Mouse (Mus musculus) retina, embryonic 14.5 days (tissue): ENCODE data around the gene Tnfsf9.
"Not testable (repeated sequence)": the region's sequence is repeated elsewhere in the genome, so short reads cannot be mapped to it uniquely, and the experiment has no call there.

Experiments
- DNase-seq: peaks from one replicate; pipeline ENCODE4 v3.0.0-alpha.2; 2015; ENCODE audit warnings: low spot score

Gene Tnfsf9

DNA sequence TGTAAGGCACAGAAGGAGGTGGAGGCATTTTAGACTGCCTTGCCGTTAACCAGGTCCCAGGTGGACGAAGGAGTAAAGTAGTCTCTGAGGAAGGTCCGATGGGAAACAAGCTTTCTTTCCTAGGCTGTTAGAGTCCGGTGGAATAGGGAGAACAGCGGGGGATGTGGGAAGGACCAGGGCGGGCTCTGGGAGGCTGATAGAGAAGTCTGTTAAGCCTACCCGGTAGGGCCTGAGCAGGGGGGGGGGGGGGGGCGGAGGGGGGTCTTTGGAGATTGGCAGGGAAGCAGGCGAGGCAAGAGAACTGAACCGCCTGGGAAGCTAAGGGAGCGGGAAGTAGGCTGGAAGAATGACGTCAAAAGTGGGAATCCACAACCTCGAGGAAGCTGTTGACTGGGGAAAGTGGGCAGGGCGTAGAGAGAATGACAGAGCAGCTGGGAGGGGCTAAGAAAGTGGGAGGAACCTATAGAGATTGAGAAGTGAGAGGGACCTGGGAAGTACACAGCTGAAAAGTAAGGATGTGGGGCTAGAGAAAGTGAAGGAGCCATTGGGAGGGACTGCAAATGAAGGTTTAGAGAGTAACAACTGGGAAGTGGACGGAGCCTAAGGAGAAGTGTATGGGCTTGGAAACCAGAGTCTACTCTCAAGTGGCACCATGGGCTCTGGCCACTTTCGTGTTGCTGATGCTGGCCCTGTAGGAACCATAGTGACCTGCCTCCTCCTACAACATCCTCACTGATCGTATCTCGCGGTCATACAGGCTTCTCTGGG is 9.1 kb upstream of the Tnfsf9 start:
- DNase-seq = peak; percentile 83

DNA sequence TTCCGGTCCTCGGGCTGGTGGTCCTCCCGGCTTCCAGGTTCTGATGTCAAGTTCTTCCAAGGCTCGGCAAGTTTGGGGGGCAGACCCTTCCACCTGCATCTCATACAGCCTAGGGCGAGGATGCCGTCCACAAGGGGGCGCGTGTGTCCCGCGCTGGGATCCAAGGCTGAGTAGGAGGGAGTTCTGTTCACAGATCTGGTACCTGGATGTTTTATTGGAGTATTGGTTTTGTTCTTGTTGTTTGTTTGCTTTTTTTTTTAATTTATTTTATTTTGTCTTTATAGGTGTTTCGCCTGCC is 8.6 kb upstream of the Tnfsf9 start:
- DNase-seq = peak; percentile 86

DNA sequence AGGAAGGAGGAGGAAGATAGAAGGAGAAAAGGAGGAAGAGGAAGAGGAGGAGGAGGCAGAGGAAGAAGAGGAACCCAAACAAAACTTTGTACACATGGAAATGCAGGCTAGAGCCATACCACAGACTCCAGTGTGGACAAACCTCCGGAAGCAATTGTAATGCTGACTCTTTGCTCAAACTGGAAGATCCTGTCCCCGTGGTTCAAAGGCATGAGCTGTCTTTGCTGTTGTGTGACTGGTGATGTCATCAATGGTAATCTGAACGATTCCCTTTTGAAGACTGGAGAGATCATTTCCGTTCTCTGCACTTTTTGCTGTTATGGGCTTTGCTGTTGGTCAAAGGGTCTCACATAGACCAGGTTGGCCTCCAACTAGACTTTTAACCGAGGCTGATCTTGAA is 6.8 kb upstream of the Tnfsf9 start:
- DNase-seq = no peak

DNA sequence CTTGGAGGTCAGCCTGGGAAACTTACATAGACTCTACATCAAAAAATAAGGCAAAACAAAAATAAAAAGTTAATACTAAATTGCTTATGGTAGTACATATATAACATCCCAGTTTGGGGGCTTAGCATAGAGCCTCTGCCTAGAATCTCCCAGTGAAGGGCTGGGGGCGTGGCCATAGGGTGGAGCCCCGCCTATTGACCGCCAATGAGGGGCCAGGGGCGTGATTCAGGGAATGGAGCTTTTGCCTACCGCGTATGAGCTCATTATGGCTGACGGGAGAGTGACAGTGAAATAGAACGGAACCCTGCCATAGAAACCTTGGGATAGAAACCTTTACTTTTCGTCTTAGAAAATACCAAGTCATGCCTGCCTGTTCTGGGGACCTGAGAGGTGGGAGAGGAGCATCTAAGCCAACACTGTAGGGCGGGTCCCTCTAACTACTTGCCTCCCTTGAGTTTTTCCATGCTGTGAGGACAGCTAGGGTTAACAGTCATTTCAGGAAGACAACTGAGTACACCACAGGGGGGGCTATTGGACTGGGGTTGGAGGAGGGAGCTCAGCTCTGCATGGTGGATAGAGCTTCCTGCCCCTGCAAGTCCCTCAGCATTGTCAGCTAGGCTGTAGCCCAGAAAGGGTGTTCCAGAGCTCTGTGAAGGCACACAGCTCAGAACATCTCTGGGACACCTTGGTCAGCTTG is 5.3 kb upstream of the Tnfsf9 start:
- peak; percentile 47 for DNase-seq

DNA sequence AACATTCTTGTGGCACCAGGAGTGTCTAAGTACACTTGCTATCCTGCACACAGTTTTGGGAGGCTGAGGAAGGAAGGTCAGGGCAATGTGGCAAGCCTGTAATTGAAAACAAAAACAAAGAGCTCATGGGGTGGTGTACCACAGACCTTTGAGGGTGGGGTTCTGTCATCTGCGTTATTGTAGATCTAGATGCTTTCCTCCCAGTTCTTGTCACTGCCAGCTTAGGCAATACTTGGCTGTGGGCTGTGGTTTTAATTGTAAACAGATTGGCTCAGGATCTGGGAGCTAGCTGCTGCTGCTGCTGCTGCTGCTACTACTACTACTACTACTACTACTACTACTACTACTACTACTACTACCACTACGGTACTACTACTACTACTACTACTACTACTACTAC is 2.8 kb upstream of the Tnfsf9 start:
- DNase-seq = no peak

DNA sequence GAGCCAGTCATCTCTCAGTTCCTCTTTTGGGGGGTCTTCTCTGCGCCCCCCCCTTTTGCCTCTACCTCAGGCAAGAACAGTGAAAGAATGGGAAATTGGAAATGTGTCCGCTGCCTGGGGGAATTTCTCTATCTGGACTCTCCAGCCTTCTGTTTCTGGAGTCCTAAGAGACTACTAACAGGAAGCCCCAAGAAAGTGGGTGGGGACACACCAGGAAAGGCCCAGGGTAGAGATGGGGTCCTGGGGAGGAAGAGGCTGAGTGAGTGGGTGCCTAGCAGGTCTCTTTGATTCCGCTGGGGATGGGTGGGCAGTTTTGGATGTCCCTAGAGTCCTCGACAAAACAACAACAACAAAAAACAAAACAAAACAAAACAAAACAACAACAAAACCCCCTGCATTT is 629 bp upstream of the Tnfsf9 start:
- DNase-seq = no peak

DNA sequence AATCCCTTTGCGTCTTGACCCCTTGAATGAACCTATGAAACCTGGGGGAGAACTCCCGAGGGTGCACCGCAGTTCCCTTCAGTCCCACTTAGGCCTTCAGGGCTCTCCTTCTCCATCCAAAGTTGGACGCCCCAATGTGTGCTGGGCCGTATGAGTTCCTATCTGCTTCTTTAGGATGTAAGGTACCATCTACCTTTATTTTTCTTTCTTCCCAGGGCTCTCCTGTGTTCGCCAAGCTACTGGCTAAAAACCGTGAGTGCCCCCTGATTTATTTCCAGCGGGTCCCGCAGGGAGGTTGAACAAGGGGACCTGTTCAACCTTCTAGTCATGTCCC is 877 bp downstream of the Tnfsf9 start:
- DNase-seq = no peak

DNA sequence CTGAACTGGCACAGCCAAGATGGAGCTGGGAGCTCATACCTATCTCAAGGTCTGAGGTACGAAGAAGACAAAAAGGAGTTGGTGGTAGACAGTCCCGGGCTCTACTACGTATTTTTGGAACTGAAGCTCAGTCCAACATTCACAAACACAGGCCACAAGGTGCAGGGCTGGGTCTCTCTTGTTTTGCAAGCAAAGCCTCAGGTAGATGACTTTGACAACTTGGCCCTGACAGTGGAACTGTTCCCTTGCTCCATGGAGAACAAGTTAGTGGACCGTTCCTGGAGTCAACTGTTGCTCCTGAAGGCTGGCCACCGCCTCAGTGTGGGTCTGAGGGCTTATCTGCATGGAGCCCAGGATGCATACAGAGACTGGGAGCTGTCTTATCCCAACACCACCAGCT is 1.9 kb downstream of the Tnfsf9 start:
- no peak for DNase-seq

DNA sequence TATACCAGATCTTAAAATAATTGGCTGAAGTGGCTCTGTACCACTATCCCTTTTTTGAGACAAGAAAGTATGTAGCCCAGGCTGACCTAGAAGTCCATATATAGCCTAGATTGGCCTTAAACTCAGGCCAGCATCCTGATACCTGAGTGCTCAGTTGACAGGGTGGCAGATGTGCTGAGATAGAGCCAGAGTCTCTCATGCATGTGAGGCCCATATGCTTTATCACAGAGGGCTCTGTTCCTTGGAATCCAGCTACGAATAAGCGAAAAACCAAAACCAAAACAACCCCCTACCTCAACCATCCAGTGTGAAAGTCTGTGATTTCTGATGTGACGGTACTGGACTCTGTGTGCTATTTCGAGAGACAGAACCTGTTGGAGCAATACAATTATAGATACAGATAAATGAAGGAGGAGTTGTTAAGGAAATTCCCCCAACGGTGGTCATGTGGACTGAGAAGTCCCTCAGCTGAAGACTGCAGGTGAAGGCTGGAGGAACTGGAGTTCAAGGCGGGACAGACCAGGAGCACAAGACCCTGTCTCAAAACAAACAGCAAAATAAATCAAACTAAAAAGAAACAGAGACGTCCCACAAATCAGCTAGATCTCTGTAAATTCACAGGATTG is 3.0 kb downstream of the Tnfsf9 start:
- no peak for DNase-seq

DNA sequence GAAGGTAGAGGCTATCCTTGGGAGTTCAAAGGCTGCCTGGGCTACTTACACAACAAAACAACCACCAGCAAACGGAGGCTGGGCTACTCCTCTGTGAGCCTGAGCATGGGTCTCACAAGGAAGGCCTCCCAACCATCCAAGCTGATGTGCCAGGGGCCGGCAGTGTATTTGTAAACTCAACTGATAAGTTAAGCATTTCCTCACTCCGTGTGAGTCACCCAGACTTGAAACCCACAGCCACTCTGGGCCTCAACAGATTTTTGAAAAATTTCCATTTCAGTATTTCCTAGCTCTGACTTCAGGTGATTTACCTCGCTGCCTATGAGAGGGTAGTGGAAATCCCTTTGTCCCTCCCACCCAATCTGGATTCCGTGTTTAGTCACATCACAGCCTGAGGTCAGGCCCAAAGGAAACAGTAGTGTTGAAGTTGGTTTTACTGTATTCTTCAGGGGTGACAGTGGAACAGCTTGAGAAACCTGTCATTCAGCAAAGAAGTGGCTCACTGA is 3.6 kb downstream of the Tnfsf9 start:
- DNase-seq = no peak

DNA sequence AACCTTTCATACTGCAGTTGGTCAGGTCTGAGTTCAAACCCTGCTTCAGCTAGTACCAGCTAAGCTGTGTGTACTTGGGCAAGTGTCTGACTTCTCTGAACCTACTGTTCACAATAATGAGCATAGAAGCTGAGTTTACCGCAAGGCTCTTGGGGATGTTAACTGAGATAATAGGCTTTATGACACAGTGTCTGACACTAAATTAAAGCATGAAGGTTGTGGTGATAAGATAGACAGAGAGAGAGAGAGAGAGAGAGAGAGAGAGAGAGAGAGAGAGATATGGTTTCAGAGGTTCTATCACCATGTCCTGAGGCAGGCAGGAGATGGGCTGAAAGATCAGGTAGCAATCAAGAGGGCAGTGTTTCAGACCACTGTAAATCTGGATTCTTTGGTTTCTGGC is 4.9 kb downstream of the Tnfsf9 start:
- DNase-seq = no peak

DNA sequence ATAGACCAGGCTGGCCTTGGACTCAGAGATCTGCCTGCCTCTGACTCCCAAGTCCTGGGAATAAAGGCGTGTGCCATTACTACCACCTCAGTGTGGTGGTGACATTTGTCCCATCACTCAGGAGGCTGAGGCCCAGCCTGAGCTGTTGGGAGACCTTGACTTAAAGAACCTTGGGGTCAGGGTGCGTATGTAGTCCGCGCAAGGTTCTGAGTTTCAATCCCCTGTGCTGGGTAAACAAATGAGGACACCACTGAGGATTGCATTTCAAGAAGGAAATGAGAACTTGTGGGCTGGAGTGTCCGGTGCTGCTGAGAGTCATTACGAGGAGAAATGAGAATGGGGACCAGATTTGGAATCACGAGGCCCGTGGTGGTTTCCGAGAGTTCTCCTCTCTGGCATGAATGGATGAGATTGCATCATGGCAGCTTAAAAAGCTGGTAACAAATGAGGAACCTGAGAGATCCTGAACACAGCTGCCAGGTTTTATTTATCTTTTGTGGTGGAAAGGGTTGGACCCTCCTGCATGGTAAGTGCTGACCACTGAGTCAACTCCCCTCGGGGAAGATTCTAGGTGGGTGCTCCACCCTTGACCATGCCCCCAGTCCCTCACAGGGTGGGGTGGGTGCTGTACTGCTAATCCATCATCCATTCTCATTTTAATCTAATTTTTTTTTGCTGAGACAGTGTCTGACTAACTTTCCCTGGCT is 7.8 kb downstream of the Tnfsf9 start:
- no peak for DNase-seq

DNA sequence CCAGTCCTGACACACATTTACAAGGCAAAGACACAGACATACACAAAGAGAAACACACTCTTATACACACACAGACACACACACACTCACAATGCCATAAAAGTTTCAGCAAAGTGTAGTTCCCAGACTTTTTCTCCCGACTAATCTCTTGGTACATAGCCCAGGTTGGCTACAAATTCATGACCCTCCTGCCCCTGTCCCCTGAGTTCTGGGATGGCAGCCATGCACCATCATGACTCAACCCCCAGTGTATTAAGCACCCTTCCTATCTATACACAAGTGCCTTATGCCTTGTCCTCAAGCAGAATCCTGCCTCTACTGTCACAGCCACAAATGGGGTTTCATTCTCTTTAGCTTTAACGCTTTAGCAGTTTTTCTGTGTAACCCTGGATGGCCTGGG is 11.7 kb downstream of the Tnfsf9 start:
- DNase-seq = no peak

DNA sequence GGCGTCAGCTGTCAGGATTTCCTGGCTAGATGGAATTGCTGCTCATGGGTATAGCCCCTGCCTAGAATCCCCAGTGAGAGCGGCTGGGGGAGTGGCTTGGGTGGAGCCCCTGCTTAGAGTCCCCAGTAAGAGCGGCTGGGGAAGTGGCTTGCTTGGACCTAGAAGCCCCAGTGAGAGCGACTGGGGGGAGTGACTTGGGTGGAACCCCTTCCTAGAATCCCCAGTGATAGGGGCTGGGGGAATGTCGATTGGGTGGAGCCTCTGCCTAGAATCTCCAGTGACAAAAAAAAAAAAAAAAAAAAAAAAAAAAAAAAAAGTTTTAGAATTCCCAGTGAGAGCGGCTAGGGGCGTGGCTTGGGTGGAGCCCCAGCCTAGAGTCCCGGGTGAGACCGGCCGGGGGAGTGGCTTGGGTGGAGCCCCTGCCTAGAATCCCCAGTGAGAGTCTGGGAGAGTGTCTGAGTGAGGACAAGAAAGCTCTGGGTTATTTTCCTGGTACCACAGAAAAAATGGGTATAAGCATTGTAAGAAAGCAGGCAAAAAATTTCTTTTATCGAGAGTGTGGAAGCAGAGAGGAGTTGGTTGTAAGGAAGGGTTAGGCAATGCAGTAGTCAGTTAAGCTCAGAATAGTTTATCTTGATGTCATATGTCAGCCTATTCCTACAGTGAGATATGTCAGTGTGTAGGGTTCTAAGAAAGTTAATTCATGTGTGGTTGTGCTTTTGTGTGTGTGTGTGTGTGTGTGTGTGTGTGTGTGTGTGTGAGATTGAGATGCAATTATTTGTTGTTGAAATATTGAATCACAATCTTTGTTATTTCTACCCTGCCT is 13.6 kb downstream of the Tnfsf9 start:
- peak; percentile 64 for DNase-seq

DNA sequence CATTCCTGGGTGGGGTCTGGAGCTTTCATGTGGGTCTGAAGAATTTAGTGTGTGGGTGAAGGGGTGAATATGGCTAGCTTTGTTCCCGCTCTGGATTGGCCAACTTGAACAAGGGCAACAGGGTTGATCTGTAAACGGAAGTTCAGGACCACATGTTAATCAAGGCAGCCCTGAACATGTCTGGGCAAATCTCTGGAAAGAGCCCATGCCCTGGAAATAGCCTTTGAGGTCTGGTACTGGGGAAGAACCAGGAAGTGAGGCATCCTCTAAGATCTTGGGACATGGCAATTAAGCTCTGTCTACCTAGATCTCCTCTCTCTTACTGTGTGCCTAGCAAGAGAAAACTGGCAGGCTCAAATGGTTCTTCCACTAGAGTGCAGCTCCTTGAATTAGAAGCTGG is 16.7 kb downstream of the Tnfsf9 start:
- no peak for DNase-seq

DNA sequence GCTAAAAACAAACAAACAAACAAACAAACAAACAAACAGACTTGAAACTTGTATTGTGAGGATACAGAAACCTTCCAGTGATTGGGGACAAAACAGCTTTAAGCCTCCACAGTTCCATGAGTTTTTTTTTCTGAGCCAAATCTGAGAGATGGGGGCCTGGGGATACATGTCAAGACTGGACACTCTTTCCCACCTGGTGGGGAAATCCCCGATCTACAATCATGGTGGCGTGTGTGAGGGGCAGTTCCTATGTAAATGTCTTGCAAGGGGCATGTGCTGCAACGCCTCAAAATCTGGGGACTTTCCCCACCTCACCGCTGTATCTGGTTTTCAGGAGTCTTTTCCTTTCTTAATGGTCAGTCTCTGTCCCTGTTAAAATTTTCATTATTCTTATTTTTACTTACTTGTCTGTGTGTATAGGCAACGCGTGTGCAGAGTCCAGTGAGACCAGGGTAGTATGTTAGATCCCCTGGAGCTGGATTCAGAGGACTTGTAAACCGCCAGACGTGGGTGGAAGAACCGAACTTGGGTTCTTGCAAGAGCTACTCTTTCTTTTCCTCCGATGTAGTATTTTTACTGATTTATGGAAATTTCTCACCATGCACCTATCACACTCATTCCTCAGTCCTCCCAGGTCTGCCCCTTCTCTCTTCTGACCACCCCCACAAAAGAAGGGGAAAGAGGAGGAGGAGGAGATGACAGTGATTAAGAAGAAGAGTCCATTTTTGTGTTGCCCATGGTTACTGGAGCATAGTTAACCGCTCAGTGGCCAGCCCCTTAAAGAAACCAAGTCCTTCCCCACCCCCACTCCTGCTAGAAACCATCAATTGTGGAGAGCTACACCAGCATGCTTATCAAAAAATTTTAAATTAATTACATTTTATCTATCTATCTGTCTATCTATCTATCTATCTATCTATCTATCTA is 18.3 kb downstream of the Tnfsf9 start:
- DNase-seq = no peak

DNA sequence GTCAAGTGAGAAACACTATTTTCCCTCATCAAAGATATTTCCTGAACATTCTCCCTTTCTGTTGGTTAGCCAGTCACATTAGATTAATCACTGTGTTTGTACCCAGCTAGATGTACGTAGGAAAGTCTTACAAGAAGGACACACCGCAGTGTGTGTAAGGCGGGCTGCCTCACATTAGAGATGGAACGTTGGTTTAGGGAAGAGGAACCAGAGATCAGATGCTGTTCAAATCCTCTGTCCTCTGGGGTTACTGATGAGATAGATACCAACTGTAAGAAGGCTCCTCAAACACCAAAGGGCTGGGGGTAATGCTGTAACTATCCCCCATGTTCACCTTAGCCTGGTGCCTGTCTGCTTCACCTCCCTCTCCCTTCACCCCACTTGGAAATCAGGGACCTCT is 19.7 kb downstream of the Tnfsf9 start:
- no peak for DNase-seq

DNA sequence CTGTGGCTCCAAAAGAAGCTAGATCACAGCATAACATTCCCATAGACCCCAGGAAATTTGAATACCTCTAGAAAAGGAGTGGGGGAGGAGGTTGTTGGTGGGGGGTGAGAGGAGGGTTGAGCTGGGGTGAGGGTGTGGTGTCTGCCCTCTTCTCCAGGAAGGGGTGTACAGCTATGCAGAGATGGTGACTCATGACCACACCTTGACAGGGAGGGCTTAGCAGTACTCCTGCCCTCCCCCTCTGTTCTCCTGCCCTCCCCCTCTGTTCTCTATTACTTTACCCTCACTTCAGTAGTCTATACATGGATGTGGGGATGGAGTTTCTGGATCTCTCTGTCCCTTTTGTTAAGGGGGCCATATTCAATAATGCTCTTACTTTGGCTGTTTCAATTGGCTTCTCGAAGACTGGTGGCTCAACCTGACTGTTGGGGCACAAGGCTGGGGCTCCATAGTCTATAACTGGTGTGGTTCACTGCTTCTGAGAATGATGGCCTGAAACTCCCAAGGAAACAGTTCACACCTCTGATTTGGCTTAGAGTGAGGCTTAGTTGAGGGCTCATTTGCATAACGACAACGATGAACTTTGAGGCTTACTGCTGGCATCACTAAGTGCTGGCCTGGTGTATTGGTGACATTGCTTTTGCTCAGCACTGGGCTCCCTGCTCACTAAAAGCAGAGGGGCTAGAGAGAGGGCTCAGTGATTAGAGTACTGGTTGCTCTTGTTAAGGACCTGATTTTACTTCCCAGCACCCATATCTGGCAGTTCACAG is 20.9 kb downstream of the Tnfsf9 start:
- no peak for DNase-seq

DNA sequence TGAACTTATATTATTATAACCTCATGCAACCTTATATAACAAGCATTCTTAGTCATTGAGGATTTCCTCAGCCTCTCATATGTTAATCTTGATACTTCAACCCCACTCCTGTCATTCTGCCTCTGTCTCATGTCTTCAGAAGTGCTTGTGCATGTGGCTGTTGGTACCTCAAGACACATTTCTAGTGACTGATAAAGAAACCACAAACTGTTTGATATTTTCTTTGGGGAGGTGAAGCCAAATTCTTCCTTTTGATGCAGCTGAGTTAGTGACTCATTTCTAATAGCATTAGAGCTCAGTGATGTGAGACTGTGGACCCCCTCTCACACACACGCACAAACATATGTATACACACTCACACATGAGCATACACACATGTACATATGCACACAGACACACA is 26.7 kb downstream of the Tnfsf9 start:
- DNase-seq = no peak

DNA sequence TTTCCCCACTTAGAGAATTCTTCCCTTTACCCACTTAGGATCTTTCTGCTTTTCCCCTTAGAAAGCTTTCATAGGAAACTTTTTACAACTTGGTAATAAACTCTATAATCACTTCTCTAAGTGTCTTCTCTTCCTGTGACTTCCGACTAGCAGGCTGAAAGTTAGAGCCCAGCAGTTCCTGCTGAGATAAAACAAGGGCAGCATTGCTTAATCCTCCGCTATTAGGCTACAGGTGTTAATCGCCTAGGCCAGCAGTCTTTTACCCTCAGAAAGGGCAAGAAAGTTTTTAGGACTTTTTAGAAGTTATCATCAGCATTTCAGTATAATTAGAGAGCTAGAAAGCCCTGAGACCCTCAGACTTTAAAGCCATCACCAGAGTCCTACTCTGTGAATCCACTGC is 28.9 kb downstream of the Tnfsf9 start:
- not testable (repeated sequence) for DNase-seq
